Mouse (Mus musculus): ENCODE results near the gene Txnip. TPM values are rescaled to one million over a fixed set of nuclear protein-coding genes. Genes with fewer than 3 reads are reported as not detected.

The Txnip gene
- total and polyA plus RNA-seq, 3 experiments, result 276 to 515 (median 338) TPM

- Histone ChIP-seq H3K27me3 (ENCODE audit: control insufficient read depth, insufficient read depth, low read length) (no peaks in the 10 kb centered on the region), H3K79me2 (replicated peaks; ENCODE audit: control insufficient read depth, insufficient read depth, low read length) (no peaks in the 10 kb centered on the region), H3K4me1 (ENCODE audit: control insufficient read depth, insufficient read depth, low read length) (no peaks in the 10 kb centered on the region), H3K36me3 (ENCODE audit: control insufficient read depth, insufficient read depth, low read length) (no peaks in the 10 kb centered on the region), H3K27ac (no peak overlapping the region), H3K9ac (ENCODE audit: low read depth, low read length) (no peak overlapping the region), H3K4me3 (no peak overlapping the region)
- DNase-seq, result no peak
- intact Hi-C loops (cut with DNase I), result no loop called here
- TF ChIP-seq POLR2A (IDR thresholded peaks at IDR 0.05; ENCODE audit: insufficient read depth, low read depth, low read length) (no peak), CTCF (IDR thresholded peaks at IDR 0.05) (no peak), EP300 (IDR thresholded peaks at IDR 0.05; ENCODE audit: insufficient read depth, low read depth, low read length) (no peak)
- 52% methylated on average over 6 of the region's 6 CpGs for WGBS
These were observed 17.0 kb upstream of the Txnip start for GRCm38 (mm10) chr3:96540740-96541139.

- Histone ChIP-seq H3K27ac (no peak overlapping the region), H3K27me3 (ENCODE audit: control insufficient read depth, insufficient read depth, low read length) (no peaks in the 10 kb centered on the region), H3K4me1 (ENCODE audit: control insufficient read depth, insufficient read depth, low read length) (no peaks in the 10 kb centered on the region), H3K4me3 (no peak overlapping the region), H3K36me3 (ENCODE audit: control insufficient read depth, insufficient read depth, low read length) (no peaks in the 10 kb centered on the region), H3K9ac (ENCODE audit: low read depth, low read length) (no peak overlapping the region), H3K79me2 (replicated peaks; ENCODE audit: control insufficient read depth, insufficient read depth, low read length) (no peaks in the 10 kb centered on the region)
- TF ChIP-seq EP300 (IDR thresholded peaks at IDR 0.05; ENCODE audit: insufficient read depth, low read depth, low read length) (no peak), CTCF (IDR thresholded peaks at IDR 0.05) (peak; percentile 66)
- intact Hi-C loops (cut with DNase I), result no loop called here
- 33% methylated on average over 14 of the region's 14 CpGs for WGBS
- no peak for DNase-seq
These were observed 16.3 kb upstream of the Txnip start for GRCm38 (mm10) chr3:96541328-96542078.

GRCm38 (mm10) chr3:96542554-96542953 lies 15.2 kb upstream of the Txnip start:
- H3K27me3 ChIP-seq (ENCODE audit: control insufficient read depth, insufficient read depth, low read length), result no peaks in the 10 kb centered on the region
- H3K4me3 ChIP-seq, result no peak overlapping the region
- no peak overlapping the region for H3K9ac ChIP-seq (ENCODE audit: low read depth, low read length)
- no peaks in the 10 kb centered on the region for H3K79me2 ChIP-seq (replicated peaks; ENCODE audit: control insufficient read depth, insufficient read depth, low read length)
- TF ChIP-seq EP300 (IDR thresholded peaks at IDR 0.05; ENCODE audit: insufficient read depth, low read depth, low read length) (no peak), CTCF (IDR thresholded peaks at IDR 0.05) (no peak), POLR2A (IDR thresholded peaks at IDR 0.05; ENCODE audit: insufficient read depth, low read depth, low read length) (no peak)
- no peak for DNase-seq
- WGBS, result 68% methylated on average over 8 of the region's 8 CpGs
- H3K4me1 ChIP-seq (ENCODE audit: control insufficient read depth, insufficient read depth, low read length), result peaks cover under 1% of the 10 kb centered on the region; the same call in 1 of the 2 replicates
- intact Hi-C loops (cut with DNase I), result no loop called here
- no peak overlapping the region for H3K27ac ChIP-seq
- H3K36me3 ChIP-seq (ENCODE audit: control insufficient read depth, insufficient read depth, low read length), result no peaks in the 10 kb centered on the region

- intact Hi-C loops (cut with DNase I), result no loop called here
- DNase-seq, result no peak
- no peak overlapping the region for H3K27ac ChIP-seq
- H3K9ac ChIP-seq (ENCODE audit: low read depth, low read length), result no peak overlapping the region
- TF ChIP-seq CTCF (IDR thresholded peaks at IDR 0.05) (no peak), POLR2A (IDR thresholded peaks at IDR 0.05; ENCODE audit: insufficient read depth, low read depth, low read length) (no peak), EP300 (IDR thresholded peaks at IDR 0.05; ENCODE audit: insufficient read depth, low read depth, low read length) (no peak)
- H3K4me1 ChIP-seq (ENCODE audit: control insufficient read depth, insufficient read depth, low read length), result peaks cover 2% of the 10 kb centered on the region; the same call in 1 of the 2 replicates
- H3K79me2 ChIP-seq (replicated peaks; ENCODE audit: control insufficient read depth, insufficient read depth, low read length), result no peaks in the 10 kb centered on the region
- whole genome bisulfite sequencing, result 87% methylated on average over 11 of the region's 11 CpGs
- H3K4me3 ChIP-seq, result no peak overlapping the region
- no peaks in the 10 kb centered on the region for H3K27me3 ChIP-seq (ENCODE audit: control insufficient read depth, insufficient read depth, low read length)
- H3K36me3 ChIP-seq (ENCODE audit: control insufficient read depth, insufficient read depth, low read length), result no peaks in the 10 kb centered on the region
These were observed 14.4 kb upstream of the Txnip start for GRCm38 (mm10) chr3:96543345-96543744.

GRCm38 (mm10) chr3:96545565-96545964 lies 12.2 kb upstream of the Txnip start:
- TF ChIP-seq POLR2A (IDR thresholded peaks at IDR 0.05; ENCODE audit: insufficient read depth, low read depth, low read length) (no peak), CTCF (IDR thresholded peaks at IDR 0.05) (peak; percentile 53)
- H3K9ac ChIP-seq (ENCODE audit: low read depth, low read length), result no peak overlapping the region
- DNase-seq, result no peak
- no peaks in the 10 kb centered on the region for H3K27me3 ChIP-seq (ENCODE audit: control insufficient read depth, insufficient read depth, low read length)
- intact Hi-C loops (cut with DNase I), result loop anchor here (5.0 kb wide), 1 partner anchor 162 kb away; the partner anchor contains the start of gene Nudt17
- H3K4me1 ChIP-seq (ENCODE audit: control insufficient read depth, insufficient read depth, low read length), result peaks cover 2% of the 10 kb centered on the region; the same call in 1 of the 2 replicates
- H3K4me3 ChIP-seq, result no peak overlapping the region
- no peaks in the 10 kb centered on the region for H3K79me2 ChIP-seq (replicated peaks; ENCODE audit: control insufficient read depth, insufficient read depth, low read length)
- H3K27ac ChIP-seq, result no peak overlapping the region
- no peaks in the 10 kb centered on the region for H3K36me3 ChIP-seq (ENCODE audit: control insufficient read depth, insufficient read depth, low read length)
- 36% methylated on average over 1 of the region's 1 CpGs for WGBS

- WGBS, result 34% methylated on average over 4 of the region's 4 CpGs
These were observed 10.9 kb upstream of the Txnip start for GRCm38 (mm10) chr3:96546880-96547279.

More at GRCm38 (mm10) chr3:96546880-96547279, 10.9 kb upstream of the Txnip start:
- Histone ChIP-seq H3K9ac (ENCODE audit: low read depth, low read length) (no peak overlapping the region), H3K4me1 (ENCODE audit: control insufficient read depth, insufficient read depth, low read length) (peaks cover 8% of the 10 kb centered on the region; the same call in 1 of the 2 replicates), H3K27me3 (ENCODE audit: control insufficient read depth, insufficient read depth, low read length) (no peaks in the 10 kb centered on the region), H3K36me3 (ENCODE audit: control insufficient read depth, insufficient read depth, low read length) (peaks cover 3% of the 10 kb centered on the region), H3K79me2 (replicated peaks; ENCODE audit: control insufficient read depth, insufficient read depth, low read length) (no peaks in the 10 kb centered on the region), H3K27ac (no peak overlapping the region), H3K4me3 (no peak overlapping the region)
- TF ChIP-seq EP300 (IDR thresholded peaks at IDR 0.05; ENCODE audit: insufficient read depth, low read depth, low read length) (no peak), CTCF (IDR thresholded peaks at IDR 0.05) (no peak), POLR2A (IDR thresholded peaks at IDR 0.05; ENCODE audit: insufficient read depth, low read depth, low read length) (no peak)
- DNase-seq, result no peak
- intact Hi-C loops (cut with DNase I), result loop anchor here (1.0 to 5.0 kb wide), 3 partner anchors 33 to 160 kb away; partner anchors contain the start of gene Nudt17
